Mouse (Mus musculus): Measurements from ENCODE around the gene Rab1b.
"Not testable (repeated sequence)": the region's sequence is repeated elsewhere in the genome, so short reads cannot be mapped to it uniquely, and the experiment has no call there.

DNA sequence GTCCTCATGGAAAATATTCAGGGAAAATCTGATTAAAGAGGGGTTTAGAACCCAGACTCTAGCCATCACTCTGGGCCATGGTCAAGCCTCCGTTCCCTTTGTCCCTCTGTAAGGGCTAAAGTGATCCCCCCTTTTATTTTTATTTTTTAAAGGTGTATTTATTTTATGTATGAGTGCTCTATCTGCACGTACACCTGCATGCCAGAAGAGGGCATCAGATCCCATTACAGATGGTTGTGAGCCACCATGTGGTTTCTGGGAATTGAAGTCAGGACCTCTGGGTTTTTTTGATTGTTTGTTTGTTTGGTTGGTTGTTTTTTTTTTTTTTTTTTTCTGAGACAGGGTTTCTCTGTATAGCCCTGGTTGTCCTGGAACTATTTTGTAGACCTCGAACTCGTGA is 20.3 kb downstream of the Rab1b start:
- TF ChIP-seq CTCF (IDR thresholded peaks at IDR 0.05) = peak; percentile 25; the same call in 1 of the 2 replicates
- not testable (repeated sequence) for TF ChIP-seq EP300 (IDR thresholded peaks at IDR 0.05)

All from lung, postnatal 0 days (tissue).